Mouse (Mus musculus) kidney, adult 8-10 months (tissue): ENCODE data around the gene Large1.
"Not testable (repeated sequence)": the region's sequence is repeated elsewhere in the genome, so short reads cannot be mapped to it uniquely, and the experiment has no call there.

Source experiments
- DNase-seq, 2 experiments: peaks; one replicate each; pipeline ENCODE4 v3.0.0; 2022

Large1 gene

GRCm38 (mm10) chr8:73353108-73353793 lies at the start of gene Large1:
Gene Large1, minus strand, starts transcription at chr8:73353540.
- DNase-seq, result peak; percentile 98

GRCm38 (mm10) chr8:73400343-73400742 lies 47.0 kb upstream of the Large1 start:
- DNase-seq, result no peak

GRCm38 (mm10) chr8:73373001-73373400 lies 19.7 kb upstream of the Large1 start:
- DNase-seq, result not testable (repeated sequence)

- DNase-seq, result peak; percentile 30 to 59
Measured at GRCm38 (mm10) chr8:73355979-73356378, 2.6 kb upstream of the Large1 start.

- DNase-seq, result peak; percentile 13 to 17
Measured at GRCm38 (mm10) chr8:73354201-73354881, 1.0 kb upstream of the Large1 start.

GRCm38 (mm10) chr8:73353794-73354179 lies 447 bp upstream of the Large1 start:
- no peak for DNase-seq

- DNase-seq, result peak; percentile 21 to 30
Measured at GRCm38 (mm10) chr8:73352301-73353107, 836 bp downstream of the Large1 start.

- DNase-seq, result peak in 1 of 2 experiments; percentile 8
Measured at GRCm38 (mm10) chr8:73350366-73350765, 3.0 kb downstream of the Large1 start.

- peak; percentile 56 to 58 for DNase-seq
Measured at GRCm38 (mm10) chr8:73342761-73343395, 10.5 kb downstream of the Large1 start.

- DNase-seq, result no peak
Measured at GRCm38 (mm10) chr8:73336845-73337244, 16.5 kb downstream of the Large1 start.

GRCm38 (mm10) chr8:73329131-73329530 lies 24.2 kb downstream of the Large1 start:
- DNase-seq, result no peak

- no peak for DNase-seq
Measured at GRCm38 (mm10) chr8:73328056-73328455, 25.3 kb downstream of the Large1 start.

- no peak for DNase-seq
Measured at GRCm38 (mm10) chr8:73324667-73325066, 28.7 kb downstream of the Large1 start.

GRCm38 (mm10) chr8:73323591-73323990 lies 29.7 kb downstream of the Large1 start:
- DNase-seq, result no peak

- not testable (repeated sequence) for DNase-seq
Measured at GRCm38 (mm10) chr8:73319500-73319899, 33.8 kb downstream of the Large1 start.

- no peak for DNase-seq
Measured at GRCm38 (mm10) chr8:73313911-73314310, 39.4 kb downstream of the Large1 start.

GRCm38 (mm10) chr8:73312714-73313607 lies 40.4 kb downstream of the Large1 start:
- peak; percentile 69 to 79 for DNase-seq

- no peak for DNase-seq
Measured at GRCm38 (mm10) chr8:73310471-73310870, 42.9 kb downstream of the Large1 start.

GRCm38 (mm10) chr8:73310036-73310435 lies 43.3 kb downstream of the Large1 start:
- DNase-seq, result no peak

- no peak for DNase-seq
Measured at GRCm38 (mm10) chr8:73303907-73304306, 49.4 kb downstream of the Large1 start.

GRCm38 (mm10) chr8:73302947-73303346 lies 50.4 kb downstream of the Large1 start:
- DNase-seq, result no peak

GRCm38 (mm10) chr8:73295531-73295930 lies 57.8 kb downstream of the Large1 start:
- no peak for DNase-seq
